Mouse (Mus musculus) embryonic facial prominence, embryonic 10.5 days (tissue): ENCODE measurements around the gene Ahnak. TPM values are rescaled to one million over a fixed set of nuclear protein-coding genes. Genes with fewer than 3 reads are reported as not detected.
"Not testable (repeated sequence)": the region's sequence is repeated elsewhere in the genome, so short reads cannot be mapped to it uniquely, and the experiment has no call there.

Experiments
- DNase-seq: peaks from one replicate; pipeline ENCODE4 v3.0.0-alpha.2; 2017; ENCODE audit warnings: low spot score
- H3K27ac ChIP-seq: fragments of 300-500 bp; sonication (generic); replicated peaks from 2 replicates; pipeline ENCODE4 v1.5.1; 2016; ENCODE audit warnings: mild to moderate bottlenecking
- H3K27me3 ChIP-seq: fragments of 300-500 bp; sonication (generic); replicated peaks from 2 replicates; pipeline ENCODE4 v1.6.1; 2016; ENCODE audit warnings: low read depth, mild to moderate bottlenecking; ENCODE audit not compliant: poor library complexity, severe bottlenecking
- H3K36me3 ChIP-seq: fragments of 300-500 bp; sonication (generic); replicated peaks from 2 replicates; pipeline ENCODE4 v1.6.1; 2016; ENCODE audit warnings: mild to moderate bottlenecking, moderate library complexity
- H3K4me1 ChIP-seq: fragments of 300-500 bp; sonication (generic); 2 replicates; pipeline ENCODE4 v1.6.1; 2016
- H3K4me3 ChIP-seq: fragments of 300-500 bp; sonication (generic); 2 replicates; pipeline ENCODE4 v1.5.1; 2016; ENCODE audit warnings: mild to moderate bottlenecking, moderate library complexity
- H3K9me3 ChIP-seq: fragments of 300-500 bp; sonication (generic); 2 replicates; pipeline ENCODE4 v1.6.1; 2016; ENCODE audit warnings: mild to moderate bottlenecking
- whole genome bisulfite sequencing: fragments of 180-500 bp; shearing (Covaris S2); methylation state at CpG from one replicate; pipeline ENCODE4 v1.1.7; 2016; 5-methylcytosine and 5-hydroxymethylcytosine counted together
- polyA plus RNA-seq: library from polyadenylated mRNA; unstranded; fragments of >200 nt; fragmentation: Nextera tagmentation; extraction: Ambion mirVana; gene quantifications from 2 replicates; pipeline ENCODE4 v1.2.1, GENCODE M21; 2016

Ahnak gene
- polyA plus RNA-seq, 1 experiment from 2014 or later, result 10.0 TPM

GRCm38 (mm10) chr19:9039266-9039665 lies 50.2 kb downstream of the Ahnak start:
- no peak overlapping the region for H3K4me3 ChIP-seq
- H3K27me3 ChIP-seq, result no peaks in the 10 kb centered on the region
- DNase-seq, result no peak
- H3K36me3 ChIP-seq, result no peaks in the 10 kb centered on the region
- H3K4me1 ChIP-seq, result peaks cover 9% of the 10 kb centered on the region; the same call in 1 of the 2 replicates
- H3K27ac ChIP-seq, result no peak overlapping the region
- 78% methylated on average over 4 of the region's 4 CpGs for WGBS
- no peaks in the 10 kb centered on the region for H3K9me3 ChIP-seq

GRCm38 (mm10) chr19:9039928-9040327 lies 50.8 kb downstream of the Ahnak start:
- H3K27ac ChIP-seq, result no peak overlapping the region
- H3K9me3 ChIP-seq, result no peaks in the 10 kb centered on the region
- peaks cover 9% of the 10 kb centered on the region; the same call in 1 of the 2 replicates for H3K4me1 ChIP-seq
- H3K36me3 ChIP-seq, result no peaks in the 10 kb centered on the region
- H3K4me3 ChIP-seq, result no peak overlapping the region
- WGBS, result 45% methylated on average over 7 of the region's 7 CpGs
- peak; percentile 30 for DNase-seq
- no peaks in the 10 kb centered on the region for H3K27me3 ChIP-seq

DNA sequence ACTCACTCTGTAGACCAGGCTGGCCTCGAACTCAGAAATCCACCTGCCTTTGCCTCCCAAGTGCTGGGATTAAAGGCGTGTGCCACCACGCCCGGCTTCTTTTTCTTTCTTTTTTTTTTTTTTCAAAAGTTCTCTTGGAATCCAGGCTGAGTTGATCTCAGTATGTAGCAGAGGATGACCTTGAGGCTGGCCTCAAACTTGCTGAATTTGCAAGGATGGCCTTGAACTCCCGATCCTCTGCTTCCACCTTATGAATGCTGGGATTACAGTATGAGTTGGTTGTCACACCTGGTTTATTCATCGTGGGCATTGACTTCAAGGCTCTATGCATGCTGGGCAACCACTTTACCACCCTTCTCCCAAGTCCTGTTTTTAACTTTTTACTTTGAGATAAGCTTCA lies 51.6 kb downstream of the Ahnak start:
- H3K9me3 ChIP-seq, result no peaks in the 10 kb centered on the region
- H3K36me3 ChIP-seq, result no peaks in the 10 kb centered on the region
- DNase-seq, result no peak
- 87% methylated on average over 6 of the region's 6 CpGs for WGBS
- no peak overlapping the region for H3K4me3 ChIP-seq
- peaks cover 9% of the 10 kb centered on the region; the same call in 1 of the 2 replicates for H3K4me1 ChIP-seq
- no peaks in the 10 kb centered on the region for H3K27me3 ChIP-seq
- H3K27ac ChIP-seq, result no peak overlapping the region

- no peaks in the 10 kb centered on the region for H3K9me3 ChIP-seq
- peaks cover 9% of the 10 kb centered on the region; the same call in 1 of the 2 replicates for H3K4me1 ChIP-seq
- no peaks in the 10 kb centered on the region for H3K36me3 ChIP-seq
- H3K27me3 ChIP-seq, result no peaks in the 10 kb centered on the region
- H3K27ac ChIP-seq, result no peak overlapping the region
- DNase-seq, result no peak
- H3K4me3 ChIP-seq, result no peak overlapping the region
Observed at GRCm38 (mm10) chr19:9041074-9041473, 52.0 kb downstream of the Ahnak start.

GRCm38 (mm10) chr19:9043123-9043522 lies 54.0 kb downstream of the Ahnak start:
- H3K4me1 ChIP-seq, result peaks cover 21% of the 10 kb centered on the region
- H3K27me3 ChIP-seq, result no peaks in the 10 kb centered on the region
- no peak overlapping the region for H3K27ac ChIP-seq
- no peaks in the 10 kb centered on the region for H3K9me3 ChIP-seq
- no peak for DNase-seq
- 70% methylated on average over 1 of the region's 1 CpGs for WGBS
- H3K4me3 ChIP-seq, result no peak overlapping the region
- H3K36me3 ChIP-seq, result no peaks in the 10 kb centered on the region

- H3K36me3 ChIP-seq, result no peaks in the 10 kb centered on the region
- DNase-seq, result no peak
- no peak overlapping the region for H3K4me3 ChIP-seq
- peaks cover 19% of the 10 kb centered on the region for H3K4me1 ChIP-seq
- H3K27me3 ChIP-seq, result no peaks in the 10 kb centered on the region
- H3K9me3 ChIP-seq, result no peaks in the 10 kb centered on the region
- WGBS, result 79% methylated on average over 4 of the region's 4 CpGs
- H3K27ac ChIP-seq, result no peak overlapping the region
Observed at GRCm38 (mm10) chr19:9044291-9044690, 55.2 kb downstream of the Ahnak start.

GRCm38 (mm10) chr19:9047207-9047945 lies 58.3 kb downstream of the Ahnak start:
- peak overlapping the region; percentile 44; the same call in 1 of the 2 replicates for H3K27ac ChIP-seq
- no peak overlapping the region for H3K4me3 ChIP-seq
- peaks cover 14% of the 10 kb centered on the region for H3K4me1 ChIP-seq
- H3K36me3 ChIP-seq, result no peaks in the 10 kb centered on the region
- peak; percentile 43 for DNase-seq
- H3K27me3 ChIP-seq, result no peaks in the 10 kb centered on the region
- 56% methylated on average over 7 of the region's 7 CpGs for WGBS
- no peaks in the 10 kb centered on the region for H3K9me3 ChIP-seq

DNA sequence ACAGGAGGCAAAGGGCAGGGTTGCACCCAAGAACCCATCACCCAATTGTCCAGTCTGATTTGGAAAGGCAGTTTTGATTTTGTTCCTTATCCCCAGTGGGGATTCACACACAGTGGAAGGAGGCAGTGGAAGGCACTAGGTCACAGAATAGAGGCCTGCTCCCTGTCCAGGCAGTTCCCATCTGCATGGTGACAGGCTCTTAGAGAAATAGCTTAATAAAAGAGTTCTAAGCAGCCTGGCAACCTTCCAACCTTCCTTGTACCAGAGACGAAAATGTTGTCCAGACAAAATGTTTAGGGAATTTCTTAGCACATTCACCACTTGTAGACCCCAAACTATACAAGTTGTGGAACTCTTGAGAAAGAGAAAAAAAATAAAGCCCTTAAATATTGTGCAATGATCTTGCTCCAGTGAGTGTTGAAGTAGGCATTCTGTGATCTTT lies 58.9 kb downstream of the Ahnak start:
- Histone ChIP-seq H3K27me3 (no peaks in the 10 kb centered on the region), H3K9me3 (no peaks in the 10 kb centered on the region), H3K27ac (peak overlapping the region; percentile 44; the same call in 1 of the 2 replicates), H3K36me3 (no peaks in the 10 kb centered on the region), H3K4me3 (no peak overlapping the region), H3K4me1 (peaks cover 18% of the 10 kb centered on the region)
- WGBS, result 80% methylated on average over 1 of the region's 1 CpGs
- DNase-seq, result no peak

GRCm38 (mm10) chr19:9048981-9049687 lies 60.0 kb downstream of the Ahnak start:
- no peak for DNase-seq
- H3K4me3 ChIP-seq, result no peak overlapping the region
- H3K27ac ChIP-seq, result no peak overlapping the region
- WGBS, result 92% methylated on average over 4 of the region's 4 CpGs
- no peaks in the 10 kb centered on the region for H3K27me3 ChIP-seq
- no peaks in the 10 kb centered on the region for H3K36me3 ChIP-seq
- H3K4me1 ChIP-seq, result peaks cover 24% of the 10 kb centered on the region
- no peaks in the 10 kb centered on the region for H3K9me3 ChIP-seq

DNA sequence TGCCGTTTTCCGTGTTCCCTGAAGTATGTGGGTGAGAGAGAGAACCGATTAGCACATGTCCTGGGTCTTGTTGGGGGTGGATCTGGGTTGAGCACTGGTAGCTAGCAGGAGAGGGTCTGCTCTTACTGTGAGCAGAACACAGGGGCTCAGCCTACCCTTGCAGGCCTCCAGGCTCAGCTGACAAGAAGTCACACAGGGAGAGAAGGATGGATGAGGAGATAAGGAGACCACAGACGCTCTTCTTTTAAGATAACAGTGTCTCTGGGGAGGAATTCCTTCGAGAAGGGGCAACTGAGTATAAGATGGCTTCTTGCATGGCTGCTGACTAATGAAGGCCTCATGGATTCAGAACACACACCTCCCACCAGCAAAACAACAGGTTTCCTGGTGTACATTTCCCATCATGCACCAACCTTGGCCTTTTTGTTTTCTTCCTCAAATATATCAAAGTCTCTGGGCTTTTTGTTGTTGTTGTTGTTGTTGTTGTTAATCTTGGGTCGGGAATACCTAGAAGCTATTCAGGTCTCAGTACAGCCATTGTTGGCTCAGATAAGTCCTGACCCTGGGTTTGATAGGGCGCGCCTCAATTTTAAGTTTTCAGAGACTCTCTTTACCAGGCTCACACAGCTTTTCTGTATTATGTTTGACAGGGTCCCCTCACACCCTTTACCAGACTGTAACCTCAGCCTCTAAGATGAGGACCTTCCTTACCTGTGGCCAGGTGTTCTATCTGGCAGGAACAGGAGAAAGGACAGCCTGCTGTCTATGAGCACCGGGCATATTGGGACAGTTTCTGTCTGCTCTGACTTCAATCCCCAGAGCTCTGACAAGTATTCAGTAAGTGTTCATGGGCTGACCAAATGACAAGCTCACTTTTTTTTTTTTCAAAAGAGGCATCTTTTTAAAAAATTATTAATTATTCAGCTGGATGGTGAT lies 61.5 kb downstream of the Ahnak start:
- DNase-seq, result no peak
- H3K36me3 ChIP-seq, result no peaks in the 10 kb centered on the region
- no peaks in the 10 kb centered on the region for H3K9me3 ChIP-seq
- no peak overlapping the region for H3K4me3 ChIP-seq
- WGBS, result 76% methylated on average over 9 of the region's 9 CpGs
- H3K4me1 ChIP-seq, result peaks cover 24% of the 10 kb centered on the region
- H3K27ac ChIP-seq, result 0 out of 2 replicates have a peak overlapping the region, but pooled peaks have one; percentile 24
- H3K27me3 ChIP-seq, result no peaks in the 10 kb centered on the region

DNA sequence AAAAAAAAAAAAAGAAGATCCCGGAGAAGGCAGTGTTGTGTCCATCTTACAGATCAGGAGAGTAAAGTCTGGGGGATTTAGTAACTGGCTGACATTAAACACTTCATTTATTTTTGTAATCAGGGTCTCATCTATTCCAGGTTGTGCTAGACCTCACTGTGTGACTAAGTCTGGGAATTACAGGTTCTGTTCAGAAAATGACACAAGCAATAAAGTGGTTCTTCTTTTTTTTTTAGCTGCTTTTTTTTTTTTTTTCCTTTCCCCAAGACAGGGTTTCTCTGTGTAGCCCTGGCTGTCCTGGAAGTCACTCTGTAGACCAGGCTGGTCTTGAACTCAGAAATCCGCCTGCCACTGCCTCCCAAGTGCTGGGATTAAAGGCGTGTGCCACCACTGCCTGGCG lies 62.9 kb downstream of the Ahnak start:
- H3K4me3 ChIP-seq, H3K27ac ChIP-seq, H3K36me3 ChIP-seq, DNase-seq, H3K27me3 ChIP-seq, H3K9me3 ChIP-seq: not testable (repeated sequence)
- peaks cover 21% of the 10 kb centered on the region for H3K4me1 ChIP-seq
- WGBS, result 89% methylated on average over 4 of the region's 4 CpGs

GRCm38 (mm10) chr19:9052803-9053431 lies 63.8 kb downstream of the Ahnak start:
- Histone ChIP-seq H3K27ac (peak overlapping the region; percentile 26), H3K4me3 (no peak overlapping the region), H3K36me3 (no peaks in the 10 kb centered on the region), H3K9me3 (no peaks in the 10 kb centered on the region), H3K4me1 (peaks cover 12% of the 10 kb centered on the region), H3K27me3 (no peaks in the 10 kb centered on the region)
- peak; percentile 52 for DNase-seq
- WGBS, result 55% methylated on average over 6 of the region's 6 CpGs
